Mouse (Mus musculus): Measurements from ENCODE around the gene Ago4.
A peak's percentile ranks its signal among the peaks of the same experiment; 100 is the strongest.

The Ago4 gene

GRCm38 (mm10) chr4:126473031-126473430, 60.2 kb downstream of the Ago4 start:
- no peak for DNase-seq (ENCODE audit: low read depth, low spot score)

GRCm38 (mm10) chr4:126469334-126469733, 63.9 kb downstream of the Ago4 start:
- no peak for DNase-seq (ENCODE audit: low read depth, low spot score)

GRCm38 (mm10) chr4:126468925-126469324, 64.3 kb downstream of the Ago4 start:
- peak; percentile 73 for DNase-seq (ENCODE audit: low read depth, low spot score)

GRCm38 (mm10) chr4:126468285-126468901, 64.9 kb downstream of the Ago4 start, which contains the start of gene Ago1:
Gene Ago1, minus strand, starts transcription at chr4:126468583.
- peak; percentile 98 for DNase-seq (ENCODE audit: low read depth, low spot score)

- DNase-seq (ENCODE audit: low read depth, low spot score), result peak; percentile 71
These were observed 65.5 kb downstream of the Ago4 start for GRCm38 (mm10) chr4:126467721-126468284.

- DNase-seq (ENCODE audit: low read depth, low spot score), result no peak
These were observed 67.0 kb downstream of the Ago4 start for GRCm38 (mm10) chr4:126466251-126466750.

GRCm38 (mm10) chr4:126465843-126466242, 67.4 kb downstream of the Ago4 start:
- peak; percentile 77 for DNase-seq (ENCODE audit: low read depth, low spot score)

GRCm38 (mm10) chr4:126464892-126465235, 68.4 kb downstream of the Ago4 start:
- DNase-seq (ENCODE audit: low read depth, low spot score), result no peak

- no peak for DNase-seq (ENCODE audit: low read depth, low spot score)
These were observed 68.9 kb downstream of the Ago4 start for GRCm38 (mm10) chr4:126464189-126464891.

GRCm38 (mm10) chr4:126455441-126455840, 77.8 kb downstream of the Ago4 start:
- no peak for DNase-seq (ENCODE audit: low read depth, low spot score)

GRCm38 (mm10) chr4:126454547-126455254, 78.6 kb downstream of the Ago4 start:
- DNase-seq (ENCODE audit: low read depth, low spot score), result peak; percentile 36

- DNase-seq (ENCODE audit: low read depth, low spot score), result no peak
These were observed 83.0 kb downstream of the Ago4 start for GRCm38 (mm10) chr4:126450268-126450667.

GRCm38 (mm10) chr4:126447126-126447525, 86.1 kb downstream of the Ago4 start:
- no peak for DNase-seq (ENCODE audit: low read depth, low spot score)

- DNase-seq (ENCODE audit: low read depth, low spot score), result no peak
These were observed 88.7 kb downstream of the Ago4 start for GRCm38 (mm10) chr4:126444528-126444927.

Measured in brain, adult 2 months (tissue).